Mouse (Mus musculus) megakaryocyte, adult 5-6 weeks (primary cell): ENCODE data around the gene Gm3625. TPM values are rescaled to one million over a fixed set of nuclear protein-coding genes. Genes with fewer than 3 reads are reported as not detected.
"Not testable (repeated sequence)": the region's sequence is repeated elsewhere in the genome, so short reads cannot be mapped to it uniquely, and the experiment has no call there.

Experiments
- ATAC-seq: 2 replicates; pipeline ENCODE4 v1.8.0; 2016; ENCODE audit warnings: mild to moderate bottlenecking, inconsistent platforms; ENCODE audit not compliant: poor library complexity, severe bottlenecking
- total RNA-seq, 2 experiments: library from RNA; stranded (forward) in 1 of 2; stranded (reverse) in 1 of 2; fragments of 153-499, 151-499 nt in 1 of 2; fragments of 221-1000, 200-1000 nt in 1 of 2; gene quantifications; 2 replicates each; pipeline versions ENCODE4 v1.2.3 to v1.2.4; 2015 to 2017

The Gm3625 gene
- total RNA-seq, 2 experiments from 2014 or later, result not detected

GRCm38 (mm10) chr12:4557436-4557835 is 35.3 kb downstream of the Gm3625 start:
- no peak for ATAC-seq

- no peak for ATAC-seq
Observed at GRCm38 (mm10) chr12:4556891-4557290, 35.8 kb downstream of the Gm3625 start.

- ATAC-seq, result no peak
Observed at GRCm38 (mm10) chr12:4555451-4555850, 37.3 kb downstream of the Gm3625 start.

- not testable (repeated sequence) for ATAC-seq
Observed at GRCm38 (mm10) chr12:4553704-4554103, 39.0 kb downstream of the Gm3625 start.

- ATAC-seq, result peak; percentile 76
Observed at GRCm38 (mm10) chr12:4548053-4549013, 44.4 kb downstream of the Gm3625 start.

GRCm38 (mm10) chr12:4547557-4547956 is 45.2 kb downstream of the Gm3625 start:
- ATAC-seq, result no peak

- no peak for ATAC-seq
Observed at GRCm38 (mm10) chr12:4546491-4546890, 46.2 kb downstream of the Gm3625 start.

GRCm38 (mm10) chr12:4545425-4545824 is 47.3 kb downstream of the Gm3625 start:
- ATAC-seq, result peak; percentile 88

GRCm38 (mm10) chr12:4544400-4544919 is 48.3 kb downstream of the Gm3625 start:
- peak; percentile 80 for ATAC-seq

Other genes starting within 250 kb of the Gm3625 start
- 71.5 and 74.4 TPM in 2 replicates for gene Ncoa1, start 115.7 kb downstream of the Gm3625 start, total RNA-seq (2015)
- gene Ncoa1, start 115.7 kb downstream of the Gm3625 start, total RNA-seq (2017), result 28.4 and 61.9 TPM in 2 replicates
- gene Itsn2, start 289 bp downstream of the Gm3625 start, total RNA-seq (2015), result 94.6 and 113 TPM in 2 replicates
- gene Itsn2, start 289 bp downstream of the Gm3625 start, total RNA-seq (2017), result 201 and 212 TPM in 2 replicates
- gene Fam228a, start 145.5 kb upstream of the Gm3625 start, total RNA-seq (2015), result not detected in 2 replicates
- gene Fam228a, start 145.5 kb upstream of the Gm3625 start, total RNA-seq (2017), result not detected in 2 replicates
- 0.11 TPM in 1 of 2 replicates, not detected in the other for gene Pfn4, start 176.1 kb upstream of the Gm3625 start, total RNA-seq (2015)
- not detected in 2 replicates for gene Pfn4, start 176.1 kb upstream of the Gm3625 start, total RNA-seq (2017)
- gene Fam228b, start 176.3 kb upstream of the Gm3625 start, total RNA-seq (2015), result 1.1 TPM in 1 of 2 replicates, not detected in the other
- not detected in 2 replicates for gene Fam228b, start 176.3 kb upstream of the Gm3625 start, total RNA-seq (2017)
- gene Sf3b6, start 224.6 kb upstream of the Gm3625 start, total RNA-seq (2015), result 220 and 242 TPM in 2 replicates
- gene Sf3b6, start 224.6 kb upstream of the Gm3625 start, total RNA-seq (2017), result 122 and 137 TPM in 2 replicates
- gene Fkbp1b, start 248.7 kb upstream of the Gm3625 start, total RNA-seq (2015), result 58.3 and 64.7 TPM in 2 replicates
- gene Fkbp1b, start 248.7 kb upstream of the Gm3625 start, total RNA-seq (2017), result 40.8 and 49.7 TPM in 2 replicates